Mouse (Mus musculus): Measurements from ENCODE around the gene Dand5. TPM values are rescaled to one million over a fixed set of nuclear protein-coding genes. Genes with fewer than 3 reads are reported as not detected.
A peak's percentile ranks its signal among the peaks of the same experiment; 100 is the strongest.

Dand5 gene
- 12.3 and 13.4 TPM in 2 replicates for polyA plus RNA-seq (2015; fragmentation: Nextera tagmentation; extraction: Ambion mirVana)

GRCm38 (mm10) chr8:84822723-84823122 lies at the start of gene Dand5:
TSS of gene Dand5 (minus strand) at chr8:84822823.
- WGBS = 27% methylated on average over 3 of the region's 3 CpGs

GRCm38 (mm10) chr8:84871376-84872308 lies 49.0 kb upstream of the Dand5 start, which contains the start of gene Syce2:
TSS of gene Syce2 (plus strand) at chr8:84872111.
- ATAC-seq (replicated peaks) = peak; percentile 75
- peak within 1 kb of the TSS; percentile 43 for H3K4me3 ChIP-seq
- peak within 1 kb of the TSS; percentile 87 for H3K4me2 ChIP-seq
- WGBS = 15% methylated on average over 46 of the region's 46 CpGs
- peaks cover 10% of the 10 kb centered on the region for H3K4me1 ChIP-seq
- no peak within 1 kb of the TSS for H3K27ac ChIP-seq
- peak within 1 kb of the TSS; percentile 21 for H3K9ac ChIP-seq
- H3K27me3 ChIP-seq (replicated peaks) = peaks cover 7% of the 10 kb centered on the region; the same call in 1 of the 2 replicates
- peaks cover 20% of the 10 kb centered on the region; the same call in 1 of the 2 replicates for H3K36me3 ChIP-seq (replicated peaks)
- H3K9me3 ChIP-seq = no peaks in the 10 kb centered on the region

More at GRCm38 (mm10) chr8:84822723-84823122, at the start of gene Dand5:
- Histone ChIP-seq H3K4me1 (peaks cover 8% of the 10 kb centered on the region), H3K36me3 (replicated peaks) (no peaks in the 10 kb centered on the region), H3K9me3 (no peaks in the 10 kb centered on the region), H3K4me2 (peak within 1 kb of the TSS; percentile 54), H3K27me3 (replicated peaks) (no peaks in the 10 kb centered on the region; the same call in 1 of the 2 replicates), H3K27ac (no peak within 1 kb of the TSS), H3K9ac (peak within 1 kb of the TSS; percentile 39), H3K4me3 (peak within 1 kb of the TSS; percentile 30)
- no peak for ATAC-seq (replicated peaks)

- peak within 1 kb of the TSS; percentile 85 for H3K4me3 ChIP-seq
- no peaks in the 10 kb centered on the region for H3K9me3 ChIP-seq
- peak within 1 kb of the TSS; percentile 63 for H3K4me2 ChIP-seq
- H3K36me3 ChIP-seq (replicated peaks) = peaks cover 12% of the 10 kb centered on the region
- ATAC-seq (replicated peaks) = peak; percentile 93
- peaks cover 17% of the 10 kb centered on the region for H3K4me1 ChIP-seq
- no peaks in the 10 kb centered on the region for H3K27me3 ChIP-seq (replicated peaks)
- H3K27ac ChIP-seq = peak within 1 kb of the TSS; percentile 78
- H3K9ac ChIP-seq = peak within 1 kb of the TSS; percentile 90
- WGBS = under 1% methylated on average over 39 of the region's 39 CpGs
Observed at GRCm38 (mm10) chr8:84856864-84857441, 34.3 kb upstream of the Dand5 start, which contains the start of gene Farsa. TSS of gene Farsa (plus strand) at chr8:84856989.

- ATAC-seq (replicated peaks) = peak; percentile 34; the same call in 1 of the 2 replicates
- H3K9ac ChIP-seq = no peak overlapping the region
- H3K4me2 ChIP-seq = peak overlapping the region; percentile 63
- H3K4me1 ChIP-seq = peaks cover 17% of the 10 kb centered on the region
- H3K4me3 ChIP-seq = peak overlapping the region; percentile 85; the same call in 1 of the 2 replicates
- H3K9me3 ChIP-seq = no peaks in the 10 kb centered on the region
- H3K27me3 ChIP-seq (replicated peaks) = no peaks in the 10 kb centered on the region
- H3K36me3 ChIP-seq (replicated peaks) = peaks cover 7% of the 10 kb centered on the region
- peak overlapping the region; percentile 78 for H3K27ac ChIP-seq
- 94% methylated on average over 3 of the region's 3 CpGs for WGBS
Observed at GRCm38 (mm10) chr8:84856434-84856833, 33.8 kb upstream of the Dand5 start.

GRCm38 (mm10) chr8:84847684-84848435 lies 25.2 kb upstream of the Dand5 start:
- H3K4me2 ChIP-seq = peak overlapping the region; percentile 77
- ATAC-seq (replicated peaks) = no peak
- peak overlapping the region; percentile 97 for H3K4me3 ChIP-seq
- H3K27me3 ChIP-seq (replicated peaks) = no peaks in the 10 kb centered on the region
- peaks cover 27% of the 10 kb centered on the region for H3K4me1 ChIP-seq
- H3K27ac ChIP-seq = peak overlapping the region; percentile 85
- H3K36me3 ChIP-seq (replicated peaks) = peaks cover 19% of the 10 kb centered on the region
- peak overlapping the region; percentile 58; the same call in 1 of the 2 replicates for H3K9ac ChIP-seq
- 41% methylated on average over 6 of the region's 6 CpGs for WGBS
- H3K9me3 ChIP-seq = no peaks in the 10 kb centered on the region

GRCm38 (mm10) chr8:84846722-84847572 lies 24.3 kb upstream of the Dand5 start, which contains the start of gene Calr:
TSS of gene Calr (minus strand) at chr8:84846934.
- Histone ChIP-seq H3K9ac (peak within 1 kb of the TSS; percentile 99), H3K4me2 (peak within 1 kb of the TSS; percentile 77), H3K36me3 (replicated peaks) (peaks cover 27% of the 10 kb centered on the region), H3K9me3 (no peaks in the 10 kb centered on the region), H3K27me3 (replicated peaks) (no peaks in the 10 kb centered on the region), H3K27ac (peak within 1 kb of the TSS; percentile 90), H3K4me1 (peaks cover 32% of the 10 kb centered on the region), H3K4me3 (peak within 1 kb of the TSS; percentile 97)
- peak; percentile 98 for ATAC-seq (replicated peaks)
- WGBS = under 1% methylated on average over 55 of the region's 55 CpGs

- Histone ChIP-seq H3K4me2 (peak overlapping the region; percentile 65), H3K36me3 (replicated peaks) (peaks cover 32% of the 10 kb centered on the region), H3K4me1 (peaks cover 32% of the 10 kb centered on the region), H3K9ac (peak overlapping the region; percentile 99), H3K27me3 (replicated peaks) (no peaks in the 10 kb centered on the region), H3K27ac (peak overlapping the region; percentile 90), H3K9me3 (no peaks in the 10 kb centered on the region), H3K4me3 (peak overlapping the region; percentile 97)
- WGBS = under 1% methylated on average over 30 of the region's 30 CpGs
- ATAC-seq (replicated peaks) = no peak; the same call in none of the 2 replicates
Observed at GRCm38 (mm10) chr8:84846094-84846721, 23.6 kb upstream of the Dand5 start.

GRCm38 (mm10) chr8:84845355-84846093 lies 22.9 kb upstream of the Dand5 start:
- Histone ChIP-seq H3K4me2 (peak overlapping the region; percentile 65), H3K27ac (peak overlapping the region; percentile 90), H3K36me3 (replicated peaks) (peaks cover 32% of the 10 kb centered on the region), H3K9me3 (no peaks in the 10 kb centered on the region), H3K4me3 (peak overlapping the region; percentile 97), H3K9ac (peak overlapping the region; percentile 99), H3K4me1 (peaks cover 32% of the 10 kb centered on the region), H3K27me3 (replicated peaks) (no peaks in the 10 kb centered on the region)
- 16% methylated on average over 12 of the region's 12 CpGs for WGBS
- no peak for ATAC-seq (replicated peaks)

- H3K9ac ChIP-seq = peak overlapping the region; percentile 99; the same call in 1 of the 2 replicates
- WGBS = 91% methylated on average over 9 of the region's 9 CpGs
- no peaks in the 10 kb centered on the region for H3K9me3 ChIP-seq
- H3K4me2 ChIP-seq = peak overlapping the region; percentile 65
- H3K4me3 ChIP-seq = peak overlapping the region; percentile 97
- ATAC-seq (replicated peaks) = no peak
- peaks cover 36% of the 10 kb centered on the region for H3K4me1 ChIP-seq
- H3K27me3 ChIP-seq (replicated peaks) = no peaks in the 10 kb centered on the region
- peaks cover 32% of the 10 kb centered on the region for H3K36me3 ChIP-seq (replicated peaks)
- H3K27ac ChIP-seq = no peak overlapping the region
Observed at GRCm38 (mm10) chr8:84844397-84845070, 21.9 kb upstream of the Dand5 start.

- Histone ChIP-seq H3K27ac (no peak overlapping the region), H3K9ac (no peak overlapping the region), H3K4me1 (peaks cover 37% of the 10 kb centered on the region), H3K9me3 (no peaks in the 10 kb centered on the region), H3K4me3 (no peak overlapping the region), H3K4me2 (no peak overlapping the region), H3K36me3 (replicated peaks) (peaks cover 50% of the 10 kb centered on the region), H3K27me3 (replicated peaks) (no peaks in the 10 kb centered on the region)
- ATAC-seq (replicated peaks) = no peak
- WGBS = 82% methylated on average over 1 of the region's 1 CpGs
Observed at GRCm38 (mm10) chr8:84841514-84841913, 18.9 kb upstream of the Dand5 start.

Measured in midbrain, embryonic 15.5 days (tissue).